In the genomic region with DNA sequence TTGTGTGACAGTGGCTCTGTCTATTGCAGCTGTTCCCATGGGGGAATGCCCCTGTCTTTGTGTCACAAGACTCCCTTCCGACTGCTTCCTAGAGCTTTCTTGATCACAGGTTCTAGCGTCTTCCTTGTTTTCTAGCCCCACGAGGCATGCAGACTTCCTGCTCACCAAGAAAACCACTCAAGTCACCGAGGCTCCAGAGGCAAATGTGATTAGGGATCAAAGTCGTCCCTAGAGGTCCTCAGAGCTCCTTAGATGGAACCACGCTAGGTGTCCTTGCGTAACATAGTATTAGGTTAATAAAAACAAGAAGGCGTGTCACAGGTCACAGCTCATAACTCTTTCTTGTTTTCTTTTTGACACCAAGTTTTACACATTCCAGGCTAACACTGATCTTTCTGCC, we compare ENCODE assay signal across 10 mouse cellular contexts. TPM values are rescaled to one million over a fixed set of nuclear protein-coding genes. Genes with fewer than 3 reads are reported as not detected.
A peak's percentile ranks its signal among the peaks of the same experiment; 100 is the strongest.
DNase-seq lines count a peak whose midpoint lies in the region; TF ChIP-seq lines count a peak whose summit lies in the region.
"Had no signal": no experiment of that assay in that cellular context is flagged by ENCODE, and none has a peak within 500 bp of the region (broad histone marks: within the 10 kb centered on the region; RNA-seq: fewer than 3 reads in every experiment).

No protein-coding gene starts in this region.

- no peak overlapping the region for H3K4me3 ChIP-seq in layer of hippocampus, adult 2 months
- H3K4me3 ChIP-seq: hindbrain, embryonic 12.5 days had no signal

- no peak for DNase-seq in layer of hippocampus, adult 2 months (ENCODE audit: low spot score in 2 of 2)
- no peak for DNase-seq in layer of hippocampus, postnatal 25 days (ENCODE audit: extremely low spot score in 1 of 2, low spot score in 1 of 2)
- DNase-seq in NIH3T3 (ENCODE audit: low read depth) = peak; percentile 29
- DNase-seq in fibroblast of lung, adult 2 months (ENCODE audit: low read depth) = peak; percentile 11
- peak; percentile 61 for DNase-seq in lung, postnatal 36 days
- no peak for DNase-seq in gastrocnemius, adult 18-20 months (ENCODE audit: low spot score)
- no peak for DNase-seq in spleen, postnatal 10 days (ENCODE audit: low spot score in 2 of 2)
- DNase-seq in right cerebral cortex, postnatal 36 days (ENCODE audit: low spot score in 2 of 2) = no peak
- DNase-seq: right cerebral cortex, postnatal 14 days had no signal

- peak; percentile 62 for TF ChIP-seq CTCF in layer of hippocampus, adult 2 months (conservative IDR thresholded peaks at IDR 0.05)

- H3K27ac ChIP-seq in layer of hippocampus, adult 2 months = no peak overlapping the region
- H3K27ac ChIP-seq: hindbrain, embryonic 12.5 days had no signal

RNA-seq across cellular contexts. Expression of a gene that starts 13.8 kb away (rescaled TPM):
- total RNA-seq in layer of hippocampus, adult 2 months (2021) = 100 to 1,000 TPM; 161 to 166 TPM
- total RNA-seq in layer of hippocampus, postnatal 25 days (2021) = 100 to 1,000 TPM; 156 to 157 TPM
- total RNA-seq in gastrocnemius, adult 18-20 months (2021) = 1 to 10 TPM; 2.3 to 6.1 TPM

RNA-seq across cellular contexts. Expression of a gene that starts 13.9 kb away (rescaled TPM):
- 10 to 100 TPM; 74.1 to 79.1 TPM for total RNA-seq in layer of hippocampus, adult 2 months (2021)
- 10 to 100 TPM; 68.8 to 86.0 TPM for total RNA-seq in layer of hippocampus, postnatal 25 days (2021)
- total RNA-seq in gastrocnemius, adult 18-20 months (2021) = 1 to 10 TPM; 8.6 to 8.9 TPM

Comparison
In these comparisons a context has a peak if more than half of its experiments do, and no peak if none do; other contexts are left out.
1. DNase-seq: peak in NIH3T3 (single experiment), fibroblast of lung, adult 2 months (single experiment) and lung, postnatal 36 days (single experiment); none in layer of hippocampus, adult 2 months (0 of 2), layer of hippocampus, postnatal 25 days (0 of 2), gastrocnemius, adult 18-20 months (single experiment), spleen, postnatal 10 days (0 of 2) and right cerebral cortex, postnatal 36 days (0 of 2).
2. RNA of a gene that starts 13.8 kb away (total RNA-seq): 161 to 166 TPM in layer of hippocampus, adult 2 months and 156 to 157 TPM in layer of hippocampus, postnatal 25 days; 2.3 to 6.1 TPM in gastrocnemius, adult 18-20 months; every median in the first group is over 10 times any median in the second.
3. RNA of a gene that starts 13.9 kb away (total RNA-seq): 68.8 to 86.0 TPM in layer of hippocampus, postnatal 25 days and 74.1 to 79.1 TPM in layer of hippocampus, adult 2 months; 8.6 to 8.9 TPM in gastrocnemius, adult 18-20 months; every median in the first group is over 4 times any median in the second.